Mouse (Mus musculus): Measurements from ENCODE around the gene Ypel3. TPM values are rescaled to one million over a fixed set of nuclear protein-coding genes. Genes with fewer than 3 reads are reported as not detected.

Gene Ypel3
- polyA plus RNA-seq, 1 experiment: 74.3 TPM

DNA sequence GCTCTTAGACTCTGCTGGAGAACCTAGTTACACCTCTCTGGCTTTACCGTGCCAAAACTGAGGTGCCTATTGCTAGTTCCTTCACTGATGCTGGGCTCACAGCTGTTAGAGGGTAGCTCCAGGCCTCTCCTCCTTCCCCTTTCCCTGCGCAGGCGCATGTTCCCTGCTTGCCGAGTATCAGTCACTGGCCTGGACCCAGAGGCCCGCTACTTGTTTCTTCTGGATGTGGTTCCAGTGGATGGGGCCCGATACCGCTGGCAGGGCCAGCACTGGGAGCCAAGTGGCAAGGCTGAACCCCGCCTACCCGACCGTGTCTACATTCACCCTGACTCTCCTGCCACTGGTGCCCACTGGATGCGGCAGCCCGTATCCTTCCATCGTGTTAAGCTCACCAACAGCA is 5.9 kb downstream of the Ypel3 start:
- H3K27me3 ChIP-seq (ENCODE audit: control insufficient read depth, insufficient read depth, low read length): no peaks in the 10 kb centered on the region
- H3K4me3 ChIP-seq (ENCODE audit: control insufficient read depth, low read depth, low read length): no peak overlapping the region
- no peak for TF ChIP-seq CTCF (IDR thresholded peaks at IDR 0.05; ENCODE audit: control insufficient read depth, insufficient read depth, insufficient replicate concordance, low read depth, low read length)
- no peak for TF ChIP-seq POLR2A (IDR thresholded peaks at IDR 0.05; ENCODE audit: control insufficient read depth, low read depth, low read length)
- H3K4me1 ChIP-seq (ENCODE audit: control insufficient read depth, insufficient read depth, low read length): peaks cover 12% of the 10 kb centered on the region
- no peaks in the 10 kb centered on the region; the same call in 1 of the 2 replicates for H3K36me3 ChIP-seq (ENCODE audit: control insufficient read depth, insufficient read depth, low read length)
- H3K27ac ChIP-seq (ENCODE audit: control insufficient read depth, insufficient read depth, low read depth, low read length): no peak overlapping the region

DNA sequence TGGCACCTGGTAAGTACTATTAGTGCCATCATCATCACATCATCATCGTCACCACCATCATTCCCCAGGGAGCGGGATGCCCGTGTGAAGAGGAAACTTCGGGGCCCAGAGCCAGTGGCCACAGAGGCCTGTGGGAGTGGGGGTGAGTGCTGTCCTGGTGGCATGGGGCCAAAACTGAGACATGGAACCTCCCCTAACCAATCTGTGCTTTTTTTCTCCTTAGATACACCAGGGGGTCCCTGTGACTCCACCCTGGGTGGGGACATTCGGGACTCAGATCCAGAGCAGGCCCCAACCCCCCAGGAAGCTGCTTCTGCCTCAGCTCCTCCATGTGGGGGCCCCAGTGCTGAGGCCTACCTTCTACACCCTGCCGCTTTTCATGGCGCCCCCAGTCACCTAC is 7.7 kb downstream of the Ypel3 start:
- peaks cover 9% of the 10 kb centered on the region for H3K4me1 ChIP-seq (ENCODE audit: control insufficient read depth, insufficient read depth, low read length)
- H3K36me3 ChIP-seq (ENCODE audit: control insufficient read depth, insufficient read depth, low read length): no peaks in the 10 kb centered on the region; the same call in none of the 2 replicates
- no peak overlapping the region for H3K27ac ChIP-seq (ENCODE audit: control insufficient read depth, insufficient read depth, low read depth, low read length)
- TF ChIP-seq CTCF (IDR thresholded peaks at IDR 0.05; ENCODE audit: control insufficient read depth, insufficient read depth, insufficient replicate concordance, low read depth, low read length) (no peak), POLR2A (IDR thresholded peaks at IDR 0.05; ENCODE audit: control insufficient read depth, low read depth, low read length) (no peak)
- no peak overlapping the region for H3K4me3 ChIP-seq (ENCODE audit: control insufficient read depth, low read depth, low read length)
- H3K27me3 ChIP-seq (ENCODE audit: control insufficient read depth, insufficient read depth, low read length): no peaks in the 10 kb centered on the region

DNA sequence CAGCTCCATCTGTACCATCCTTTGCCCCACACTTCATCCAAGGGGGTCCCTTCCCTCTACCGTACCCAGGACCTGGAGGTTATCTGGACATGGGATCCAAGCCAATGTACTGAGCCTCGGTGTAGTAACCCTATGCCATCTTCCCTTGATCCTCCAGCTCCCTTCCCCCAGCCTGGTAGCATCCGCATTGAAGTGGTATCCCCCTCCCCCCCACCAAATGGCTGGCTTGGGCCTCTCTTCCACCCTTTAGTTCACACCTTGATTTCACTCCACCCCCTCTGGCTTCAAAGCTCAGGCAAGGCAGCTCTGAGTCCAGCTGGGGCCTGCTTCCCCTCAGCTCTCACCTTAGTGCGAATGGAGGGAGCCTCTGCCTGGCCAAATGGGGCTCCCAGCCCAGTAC is 8.3 kb downstream of the Ypel3 start:
- H3K4me1 ChIP-seq (ENCODE audit: control insufficient read depth, insufficient read depth, low read length): peaks cover 8% of the 10 kb centered on the region
- no peak overlapping the region for H3K4me3 ChIP-seq (ENCODE audit: control insufficient read depth, low read depth, low read length)
- H3K27me3 ChIP-seq (ENCODE audit: control insufficient read depth, insufficient read depth, low read length): no peaks in the 10 kb centered on the region
- no peak overlapping the region for H3K27ac ChIP-seq (ENCODE audit: control insufficient read depth, insufficient read depth, low read depth, low read length)
- no peaks in the 10 kb centered on the region; the same call in none of the 2 replicates for H3K36me3 ChIP-seq (ENCODE audit: control insufficient read depth, insufficient read depth, low read length)
- no peak for TF ChIP-seq CTCF (IDR thresholded peaks at IDR 0.05; ENCODE audit: control insufficient read depth, insufficient read depth, insufficient replicate concordance, low read depth, low read length)
- TF ChIP-seq POLR2A (IDR thresholded peaks at IDR 0.05; ENCODE audit: control insufficient read depth, low read depth, low read length): no peak

DNA sequence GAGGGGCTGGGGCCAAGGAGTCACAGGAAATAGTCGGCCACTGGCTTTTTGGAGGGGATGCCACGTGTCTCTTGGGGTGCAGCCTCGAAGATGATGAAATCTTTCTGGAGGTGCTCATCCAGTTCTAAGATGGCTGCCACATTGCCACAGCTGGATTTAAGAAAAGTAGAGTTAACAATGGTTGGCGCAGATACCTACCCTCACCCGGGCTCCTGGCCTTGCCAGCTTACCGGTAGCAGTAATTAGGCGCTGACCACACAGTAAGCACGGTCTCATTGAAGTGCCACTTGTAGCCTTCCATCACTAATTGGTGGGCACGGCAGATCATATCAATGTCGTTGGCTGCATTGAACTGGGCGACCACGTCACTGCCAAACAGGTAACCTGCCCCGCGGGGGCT is 9.4 kb downstream of the Ypel3 start:
- TF ChIP-seq CTCF (IDR thresholded peaks at IDR 0.05; ENCODE audit: control insufficient read depth, insufficient read depth, insufficient replicate concordance, low read depth, low read length) (no peak), POLR2A (IDR thresholded peaks at IDR 0.05; ENCODE audit: control insufficient read depth, low read depth, low read length) (no peak)
- H3K36me3 ChIP-seq (ENCODE audit: control insufficient read depth, insufficient read depth, low read length): no peaks in the 10 kb centered on the region; the same call in none of the 2 replicates

DNA sequence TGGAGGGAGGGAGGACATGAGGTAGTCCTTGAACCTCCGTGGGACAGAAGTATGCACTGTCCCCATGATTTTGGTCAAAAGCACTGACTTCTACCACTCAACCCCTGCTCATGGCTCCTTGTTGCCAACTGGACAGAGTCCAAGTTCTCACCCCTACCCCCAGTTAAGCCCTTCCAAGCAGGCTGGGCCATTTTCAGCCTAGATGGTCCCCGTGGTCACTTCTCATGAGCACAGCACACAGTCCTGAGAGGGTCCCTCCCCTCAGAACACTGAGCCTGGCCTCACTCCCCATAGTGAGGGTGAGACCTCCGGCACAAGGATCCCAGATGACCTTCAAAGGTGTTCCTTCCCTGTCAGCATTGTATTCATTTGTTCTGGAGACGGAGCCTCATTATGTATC is 12.4 kb downstream of the Ypel3 start:
- Histone ChIP-seq H3K27ac (ENCODE audit: control insufficient read depth, insufficient read depth, low read depth, low read length) (no peak overlapping the region), H3K4me1 (ENCODE audit: control insufficient read depth, insufficient read depth, low read length) (no peaks in the 10 kb centered on the region; the same call in none of the 2 replicates), H3K4me3 (ENCODE audit: control insufficient read depth, low read depth, low read length) (no peak overlapping the region), H3K27me3 (ENCODE audit: control insufficient read depth, insufficient read depth, low read length) (no peaks in the 10 kb centered on the region), H3K36me3 (ENCODE audit: control insufficient read depth, insufficient read depth, low read length) (no peaks in the 10 kb centered on the region; the same call in none of the 2 replicates)
- no peak for TF ChIP-seq CTCF (IDR thresholded peaks at IDR 0.05; ENCODE audit: control insufficient read depth, insufficient read depth, insufficient replicate concordance, low read depth, low read length)

More for the DNA sequence above, 9.4 kb downstream of the Ypel3 start:
- Histone ChIP-seq H3K27me3 (ENCODE audit: control insufficient read depth, insufficient read depth, low read length) (no peaks in the 10 kb centered on the region), H3K4me1 (ENCODE audit: control insufficient read depth, insufficient read depth, low read length) (peaks cover 5% of the 10 kb centered on the region), H3K27ac (ENCODE audit: control insufficient read depth, insufficient read depth, low read depth, low read length) (no peak overlapping the region), H3K4me3 (ENCODE audit: control insufficient read depth, low read depth, low read length) (no peak overlapping the region)

DNA sequence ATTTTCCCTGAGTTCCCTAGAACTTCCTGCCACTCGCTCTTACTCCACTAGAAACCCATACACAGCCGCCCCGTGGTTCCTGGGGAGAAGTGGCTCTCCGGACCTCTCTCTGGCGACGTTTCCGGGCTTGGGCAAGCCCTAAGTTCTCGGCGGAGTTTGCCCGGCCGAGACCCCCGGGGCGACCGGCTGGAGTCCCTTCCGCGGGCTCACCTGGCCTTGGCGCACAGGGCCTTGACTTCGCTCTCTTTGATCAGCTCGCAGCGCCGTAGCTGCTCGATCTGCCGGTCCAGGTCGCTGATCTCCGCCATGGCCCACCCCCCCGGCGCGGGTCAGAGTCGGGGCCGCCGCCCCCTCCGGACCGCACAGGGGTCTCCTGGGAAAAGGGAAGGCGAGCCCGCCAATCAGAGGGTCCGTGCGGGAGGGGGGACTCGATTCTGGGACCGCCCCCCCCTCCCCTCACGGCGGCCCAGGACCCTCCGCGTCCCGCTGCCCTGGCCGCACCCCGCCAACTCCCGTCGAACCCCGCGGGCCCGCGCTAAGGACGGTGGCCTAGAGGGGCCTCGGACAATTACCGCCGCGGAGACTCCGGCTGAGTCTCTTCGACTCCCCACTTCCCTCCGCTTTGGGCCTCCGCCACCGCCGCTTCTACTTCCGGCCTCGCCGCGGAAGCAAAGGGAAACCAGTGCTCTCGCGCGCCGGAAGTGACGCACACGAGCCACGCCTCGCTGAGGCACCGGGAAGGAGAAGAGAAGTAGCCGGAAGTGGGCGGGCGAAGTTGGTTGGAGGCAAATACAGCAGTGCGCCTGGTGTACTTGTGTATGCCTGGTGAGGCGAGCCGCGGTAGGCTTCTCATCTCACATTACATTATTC is 15.3 kb downstream of the Ypel3 start, which contains the start of gene Ppp4c:
Ppp4c (minus strand) TSS at position 646 of the 870 bp plus-strand sequence.
- H3K27ac ChIP-seq (ENCODE audit: control insufficient read depth, insufficient read depth, low read depth, low read length): peak within 1 kb of the TSS; percentile 90
- TF ChIP-seq CTCF (IDR thresholded peaks at IDR 0.05; ENCODE audit: control insufficient read depth, insufficient read depth, insufficient replicate concordance, low read depth, low read length) (no peak), POLR2A (IDR thresholded peaks at IDR 0.05; ENCODE audit: control insufficient read depth, low read depth, low read length) (peak; percentile 77)
- peak within 1 kb of the TSS; percentile 98 for H3K4me3 ChIP-seq (ENCODE audit: control insufficient read depth, low read depth, low read length)
- H3K27me3 ChIP-seq (ENCODE audit: control insufficient read depth, insufficient read depth, low read length): no peaks in the 10 kb centered on the region
- no peaks in the 10 kb centered on the region; the same call in none of the 2 replicates for H3K4me1 ChIP-seq (ENCODE audit: control insufficient read depth, insufficient read depth, low read length)
- H3K36me3 ChIP-seq (ENCODE audit: control insufficient read depth, insufficient read depth, low read length): no peaks in the 10 kb centered on the region; the same call in none of the 2 replicates

DNA sequence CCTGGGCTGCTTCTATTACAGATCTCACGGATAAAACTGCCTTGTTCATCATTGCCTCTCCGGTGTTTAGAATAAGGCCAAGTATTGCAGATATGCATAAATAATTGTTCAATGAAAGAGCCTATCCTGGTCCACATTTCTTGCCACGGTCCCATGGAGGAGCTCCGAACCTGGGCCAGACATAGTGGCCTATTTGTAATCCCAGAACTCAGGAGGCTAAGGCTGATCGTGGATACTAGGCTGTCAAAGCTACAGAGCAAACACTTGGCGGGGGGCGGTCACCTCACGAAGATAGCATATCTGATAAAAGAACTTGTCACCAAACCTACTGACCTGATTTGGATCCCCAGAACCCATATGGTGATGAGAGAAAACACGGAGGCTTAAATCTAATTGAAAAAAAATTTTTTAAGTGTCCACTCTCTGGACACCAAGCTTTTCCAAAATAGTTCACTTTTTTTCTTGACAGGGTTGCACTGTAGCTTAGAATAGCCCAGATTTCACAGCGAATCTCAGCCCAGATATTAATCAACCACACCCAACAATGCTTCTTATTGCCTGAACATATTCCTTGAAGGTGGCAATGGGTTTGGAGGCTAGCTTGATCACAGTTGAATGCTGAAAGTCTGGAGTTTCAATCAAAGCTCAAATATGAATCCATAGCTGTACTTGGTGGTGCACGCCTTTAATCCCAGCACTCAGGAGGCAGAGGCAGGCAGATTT is 16.1 kb downstream of the Ypel3 start:
- peak overlapping the region; percentile 30 for H3K27ac ChIP-seq (ENCODE audit: control insufficient read depth, insufficient read depth, low read depth, low read length)
- no peaks in the 10 kb centered on the region; the same call in none of the 2 replicates for H3K4me1 ChIP-seq (ENCODE audit: control insufficient read depth, insufficient read depth, low read length)
- peak overlapping the region; percentile 98 for H3K4me3 ChIP-seq (ENCODE audit: control insufficient read depth, low read depth, low read length)
- TF ChIP-seq POLR2A (IDR thresholded peaks at IDR 0.05; ENCODE audit: control insufficient read depth, low read depth, low read length) (no peak), CTCF (IDR thresholded peaks at IDR 0.05; ENCODE audit: control insufficient read depth, insufficient read depth, insufficient replicate concordance, low read depth, low read length) (no peak)
- H3K27me3 ChIP-seq (ENCODE audit: control insufficient read depth, insufficient read depth, low read length): no peaks in the 10 kb centered on the region
- no peaks in the 10 kb centered on the region; the same call in none of the 2 replicates for H3K36me3 ChIP-seq (ENCODE audit: control insufficient read depth, insufficient read depth, low read length)

Data from testis, adult 2 months (tissue).